Mouse (Mus musculus): Measurements from ENCODE around the gene Nr5a2. TPM values are rescaled to one million over a fixed set of nuclear protein-coding genes. Genes with fewer than 3 reads are reported as not detected.
A peak's percentile ranks its signal among the peaks of the same experiment; 100 is the strongest.
"Not testable (repeated sequence)": the region's sequence is repeated elsewhere in the genome, so short reads cannot be mapped to it uniquely, and the experiment has no call there.

Nr5a2 gene
- polyA plus RNA-seq, 1 experiment from 2014 or later, result 0.14 TPM

DNA sequence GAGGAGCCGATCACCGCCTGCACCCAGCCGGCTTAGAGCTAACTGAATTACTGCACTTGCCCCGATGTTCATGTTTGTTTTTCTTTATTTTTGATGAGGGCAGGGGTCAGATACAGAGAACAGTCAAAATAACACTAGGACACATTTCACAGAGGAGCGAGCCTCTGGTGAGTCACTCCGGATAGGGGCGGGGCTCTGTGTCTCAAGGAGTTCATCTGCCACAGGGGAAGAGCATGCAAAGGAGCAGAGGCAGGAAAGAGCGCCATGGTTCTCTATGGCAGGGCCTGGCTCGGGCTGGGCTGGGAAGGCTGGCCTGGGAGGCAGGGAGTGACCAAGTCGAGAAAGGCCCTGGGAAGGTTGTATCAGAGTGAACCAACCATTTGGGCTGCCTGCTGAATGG, 121.0 kb downstream of the Nr5a2 start:
- Histone ChIP-seq H3K27me3 (ENCODE audit: control insufficient read depth, insufficient read depth, low read length) (no peaks in the 10 kb centered on the region), H3K9ac (ENCODE audit: low read depth, low read length) (no peak overlapping the region), H3K4me1 (ENCODE audit: control insufficient read depth, insufficient read depth, low read length) (no peaks in the 10 kb centered on the region), H3K4me3 (ENCODE audit: low read depth, low read length) (no peak overlapping the region), H3K9me3 (replicated peaks; ENCODE audit: control insufficient read depth, low read length) (no peaks in the 10 kb centered on the region), H3K27ac (ENCODE audit: low read depth, low read length) (no peak overlapping the region), H3K36me3 (ENCODE audit: control insufficient read depth, insufficient read depth, low read length) (no peaks in the 10 kb centered on the region), H3K4me2 (no peak overlapping the region)
- ATAC-seq (replicated peaks; ENCODE audit: insufficient number of reproducible peaks, low FRiP score, low TSS enrichment), result 0 out of 2 replicates have a peak, but pooled peaks have one; percentile 35
- 68% methylated on average over 10 of the region's 10 CpGs for WGBS (ENCODE audit: insufficient replicate concordance)

GRCm38 (mm10) chr1:136832305-136833152, 127.7 kb downstream of the Nr5a2 start:
- no peak overlapping the region for H3K9ac ChIP-seq (ENCODE audit: low read depth, low read length)
- no peak overlapping the region; the same call in 1 of the 2 replicates for H3K4me2 ChIP-seq
- ATAC-seq (replicated peaks; ENCODE audit: insufficient number of reproducible peaks, low FRiP score, low TSS enrichment), result no peak; the same call in 1 of the 2 replicates

GRCm38 (mm10) chr1:136830992-136831391, 129.3 kb downstream of the Nr5a2 start:
- 76% methylated on average over 6 of the region's 6 CpGs for WGBS (ENCODE audit: insufficient replicate concordance)
- ATAC-seq (replicated peaks; ENCODE audit: insufficient number of reproducible peaks, low FRiP score, low TSS enrichment), result no peak

More at GRCm38 (mm10) chr1:136832305-136833152, 127.7 kb downstream of the Nr5a2 start:
- WGBS (ENCODE audit: insufficient replicate concordance), result 55% methylated on average over 12 of the region's 12 CpGs
- Histone ChIP-seq H3K27ac (ENCODE audit: low read depth, low read length) (no peak overlapping the region), H3K36me3 (ENCODE audit: control insufficient read depth, insufficient read depth, low read length) (no peaks in the 10 kb centered on the region), H3K4me3 (ENCODE audit: low read depth, low read length) (no peak overlapping the region), H3K27me3 (ENCODE audit: control insufficient read depth, insufficient read depth, low read length) (no peaks in the 10 kb centered on the region), H3K4me1 (ENCODE audit: control insufficient read depth, insufficient read depth, low read length) (0 out of 2 replicates have a peak, but pooled peaks cover 6% of the 10 kb centered on the region), H3K9me3 (replicated peaks; ENCODE audit: control insufficient read depth, low read length) (no peaks in the 10 kb centered on the region)

GRCm38 (mm10) chr1:136829931-136830330, 130.3 kb downstream of the Nr5a2 start:
- 90% methylated on average over 3 of the region's 3 CpGs for WGBS (ENCODE audit: insufficient replicate concordance)
- Histone ChIP-seq H3K27me3 (ENCODE audit: control insufficient read depth, insufficient read depth, low read length) (no peaks in the 10 kb centered on the region), H3K4me2 (no peak overlapping the region), H3K4me1 (ENCODE audit: control insufficient read depth, insufficient read depth, low read length) (0 out of 2 replicates have a peak, but pooled peaks cover 6% of the 10 kb centered on the region), H3K27ac (ENCODE audit: low read depth, low read length) (no peak overlapping the region), H3K9me3 (replicated peaks; ENCODE audit: control insufficient read depth, low read length) (no peaks in the 10 kb centered on the region), H3K36me3 (ENCODE audit: control insufficient read depth, insufficient read depth, low read length) (no peaks in the 10 kb centered on the region), H3K4me3 (ENCODE audit: low read depth, low read length) (no peak overlapping the region), H3K9ac (ENCODE audit: low read depth, low read length) (no peak overlapping the region)
- ATAC-seq (replicated peaks; ENCODE audit: insufficient number of reproducible peaks, low FRiP score, low TSS enrichment), result no peak

More at GRCm38 (mm10) chr1:136830992-136831391, 129.3 kb downstream of the Nr5a2 start:
- 0 out of 2 replicates have a peak, but pooled peaks cover 6% of the 10 kb centered on the region for H3K4me1 ChIP-seq (ENCODE audit: control insufficient read depth, insufficient read depth, low read length)
- H3K27me3 ChIP-seq (ENCODE audit: control insufficient read depth, insufficient read depth, low read length), result no peaks in the 10 kb centered on the region
- no peaks in the 10 kb centered on the region for H3K9me3 ChIP-seq (replicated peaks; ENCODE audit: control insufficient read depth, low read length)
- no peak overlapping the region for H3K9ac ChIP-seq (ENCODE audit: low read depth, low read length)
- H3K36me3 ChIP-seq (ENCODE audit: control insufficient read depth, insufficient read depth, low read length), result no peaks in the 10 kb centered on the region
- H3K4me3 ChIP-seq (ENCODE audit: low read depth, low read length), result no peak overlapping the region
- no peak overlapping the region for H3K27ac ChIP-seq (ENCODE audit: low read depth, low read length)
- H3K4me2 ChIP-seq, result no peak overlapping the region

DNA sequence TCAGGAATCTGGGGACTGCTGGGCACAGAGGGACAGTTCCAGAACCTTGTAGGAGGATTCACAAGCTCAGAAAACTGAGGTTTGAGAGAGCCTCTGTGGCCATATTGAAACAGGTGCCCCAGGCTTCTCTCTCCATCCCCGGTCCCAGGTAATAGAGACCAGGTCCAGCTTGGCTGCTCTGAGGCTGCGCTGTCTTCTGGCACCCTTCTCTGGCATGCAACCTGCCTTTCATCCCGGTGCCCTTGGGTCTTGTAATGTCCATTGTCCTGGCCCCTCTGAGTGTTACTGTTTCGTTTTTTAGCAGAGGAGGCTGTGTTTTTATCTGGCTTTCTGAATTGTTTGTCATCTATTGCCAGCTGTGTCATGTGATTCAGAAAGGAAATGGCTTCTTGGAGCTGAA, 136.4 kb downstream of the Nr5a2 start:
- H3K4me3 ChIP-seq (ENCODE audit: low read depth, low read length), result no peak overlapping the region
- ATAC-seq (replicated peaks; ENCODE audit: insufficient number of reproducible peaks, low FRiP score, low TSS enrichment), result no peak
- H3K4me2 ChIP-seq, result no peak overlapping the region
- H3K36me3 ChIP-seq (ENCODE audit: control insufficient read depth, insufficient read depth, low read length), result no peaks in the 10 kb centered on the region
- no peak overlapping the region for H3K27ac ChIP-seq (ENCODE audit: low read depth, low read length)
- no peaks in the 10 kb centered on the region for H3K4me1 ChIP-seq (ENCODE audit: control insufficient read depth, insufficient read depth, low read length)
- H3K27me3 ChIP-seq (ENCODE audit: control insufficient read depth, insufficient read depth, low read length), result no peaks in the 10 kb centered on the region
- WGBS (ENCODE audit: insufficient replicate concordance), result 69% methylated on average over 4 of the region's 4 CpGs
- no peaks in the 10 kb centered on the region for H3K9me3 ChIP-seq (replicated peaks; ENCODE audit: control insufficient read depth, low read length)
- H3K9ac ChIP-seq (ENCODE audit: low read depth, low read length), result no peak overlapping the region

DNA sequence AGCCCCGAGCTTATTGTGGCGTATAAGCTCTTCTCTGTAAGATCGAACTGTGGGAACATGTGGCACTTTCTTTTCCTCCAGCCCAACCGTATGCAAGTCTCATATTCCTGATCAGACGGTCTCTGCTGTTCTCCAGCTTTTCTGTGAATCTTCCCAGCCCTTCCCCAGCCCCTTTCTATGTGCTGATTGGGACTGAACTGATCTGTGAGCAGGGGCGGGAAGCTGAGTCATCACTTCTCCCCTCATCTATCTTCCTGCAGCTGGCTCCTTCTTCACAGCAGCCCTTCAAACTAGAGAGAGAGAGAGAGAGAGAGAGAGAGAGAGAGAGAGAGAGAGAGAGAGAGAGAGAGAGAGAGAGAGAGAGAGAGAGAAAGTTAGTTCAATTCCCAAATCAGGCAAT, 159.6 kb downstream of the Nr5a2 start:
- H3K4me1 ChIP-seq (ENCODE audit: control insufficient read depth, insufficient read depth, low read length), result no peaks in the 10 kb centered on the region
- H3K4me2 ChIP-seq, result no peak overlapping the region
- H3K4me3 ChIP-seq (ENCODE audit: low read depth, low read length), result no peak overlapping the region
- no peaks in the 10 kb centered on the region for H3K27me3 ChIP-seq (ENCODE audit: control insufficient read depth, insufficient read depth, low read length)
- WGBS (ENCODE audit: insufficient replicate concordance), result 61% methylated on average over 6 of the region's 6 CpGs
- H3K9me3 ChIP-seq (replicated peaks; ENCODE audit: control insufficient read depth, low read length), result no peaks in the 10 kb centered on the region
- H3K27ac ChIP-seq (ENCODE audit: low read depth, low read length), result no peak overlapping the region
- no peak overlapping the region for H3K9ac ChIP-seq (ENCODE audit: low read depth, low read length)
- H3K36me3 ChIP-seq (ENCODE audit: control insufficient read depth, insufficient read depth, low read length), result no peaks in the 10 kb centered on the region
- ATAC-seq (replicated peaks; ENCODE audit: insufficient number of reproducible peaks, low FRiP score, low TSS enrichment), result no peak

- 39% methylated on average over 17 of the region's 17 CpGs for WGBS (ENCODE audit: insufficient replicate concordance)
- H3K4me2 ChIP-seq, result peak overlapping the region; percentile 31; the same call in 1 of the 2 replicates
These were observed 163.7 kb downstream of the Nr5a2 start for GRCm38 (mm10) chr1:136796361-136797090.

DNA sequence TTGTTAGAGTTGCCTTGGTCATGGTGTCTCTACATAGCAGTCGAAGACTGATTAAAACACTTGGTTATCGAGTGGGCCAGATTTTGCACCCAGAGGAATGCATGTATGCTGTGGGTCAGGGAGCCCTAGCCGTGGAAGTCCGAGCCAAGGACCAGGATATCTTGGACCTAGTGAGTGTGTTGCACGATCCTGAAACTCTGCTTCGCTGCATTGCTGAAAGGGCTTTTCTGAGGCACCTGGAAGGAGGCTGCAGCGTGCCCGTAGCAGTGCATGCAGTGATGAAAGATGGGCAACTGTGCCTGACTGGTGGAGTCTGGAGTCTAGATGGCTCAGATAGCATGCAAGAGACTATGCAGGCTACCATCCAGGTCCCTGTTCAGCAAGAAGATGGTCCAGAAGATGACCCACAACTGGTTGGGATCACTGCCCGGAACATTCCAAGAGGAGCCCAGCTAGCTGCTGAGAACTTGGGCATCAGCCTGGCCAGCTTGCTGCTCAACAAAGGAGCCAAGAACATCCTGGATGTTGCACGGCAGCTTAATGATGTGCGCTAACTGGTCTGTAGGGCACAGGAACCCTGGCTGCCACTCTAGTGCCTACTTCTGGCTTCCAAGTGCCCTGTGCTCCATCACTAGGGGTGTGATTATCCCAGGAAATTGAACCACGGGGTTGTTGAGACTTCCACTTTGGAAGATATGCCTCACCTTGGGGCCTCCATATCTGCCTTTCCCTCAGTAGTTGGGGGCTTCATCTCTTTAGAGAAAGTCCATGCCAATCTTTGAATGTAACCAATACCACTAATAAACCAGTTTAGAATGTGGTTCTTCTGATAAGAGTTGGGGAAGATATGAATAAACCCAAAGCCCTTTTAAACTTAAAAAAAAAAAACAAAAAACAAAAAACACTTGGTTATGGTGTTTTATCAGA, 167.0 kb downstream of the Nr5a2 start:
- H3K9me3 ChIP-seq (replicated peaks; ENCODE audit: control insufficient read depth, low read length); ATAC-seq (replicated peaks; ENCODE audit: insufficient number of reproducible peaks, low FRiP score, low TSS enrichment); H3K27me3 ChIP-seq (ENCODE audit: control insufficient read depth, insufficient read depth, low read length); H3K4me3 ChIP-seq (ENCODE audit: low read depth, low read length); H3K36me3 ChIP-seq (ENCODE audit: control insufficient read depth, insufficient read depth, low read length); H3K9ac ChIP-seq (ENCODE audit: low read depth, low read length); H3K4me1 ChIP-seq (ENCODE audit: control insufficient read depth, insufficient read depth, low read length); H3K27ac ChIP-seq (ENCODE audit: low read depth, low read length); H3K4me2 ChIP-seq: not testable (repeated sequence)
- WGBS (ENCODE audit: insufficient replicate concordance), result 83% methylated on average over 12 of the region's 12 CpGs

More at GRCm38 (mm10) chr1:136796361-136797090, 163.7 kb downstream of the Nr5a2 start:
- Histone ChIP-seq H3K4me1 (ENCODE audit: control insufficient read depth, insufficient read depth, low read length) (no peaks in the 10 kb centered on the region), H3K36me3 (ENCODE audit: control insufficient read depth, insufficient read depth, low read length) (no peaks in the 10 kb centered on the region), H3K9me3 (replicated peaks; ENCODE audit: control insufficient read depth, low read length) (no peaks in the 10 kb centered on the region), H3K4me3 (ENCODE audit: low read depth, low read length) (no peak overlapping the region), H3K9ac (ENCODE audit: low read depth, low read length) (no peak overlapping the region), H3K27ac (ENCODE audit: low read depth, low read length) (no peak overlapping the region), H3K27me3 (ENCODE audit: control insufficient read depth, insufficient read depth, low read length) (no peaks in the 10 kb centered on the region)
- ATAC-seq (replicated peaks; ENCODE audit: insufficient number of reproducible peaks, low FRiP score, low TSS enrichment), result no peak
